Mouse (Mus musculus): ENCODE measurements at regions not wholly inside any gene's neighbourhood (a gene's known extent, or its start where the extent isn't known, plus 50 kb on each side); places are given as distances from the start of the nearest gene placed in this dataset.

DNA sequence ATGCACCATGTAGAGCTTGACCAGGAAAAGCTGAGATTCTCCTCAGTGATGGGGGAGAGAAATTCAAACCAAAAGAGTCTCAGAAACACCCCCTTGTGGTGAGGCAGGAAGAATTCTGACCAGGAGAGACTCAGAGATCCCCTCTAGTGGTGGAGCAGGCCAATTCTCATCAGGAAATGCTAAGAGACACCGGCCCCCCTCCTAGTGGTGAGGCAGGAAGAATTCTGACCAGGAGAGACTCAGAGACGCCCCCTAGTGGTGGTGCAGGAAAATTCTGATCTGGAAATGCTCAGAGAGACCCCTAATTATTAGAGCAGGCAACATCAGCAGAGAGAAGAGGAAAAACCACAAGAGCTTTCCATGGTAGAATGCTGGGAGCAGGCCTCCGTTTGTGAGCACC is 303.4 kb downstream of the Dcdc2c start:
- no peak overlapping the region for H3K9ac ChIP-seq (ENCODE audit: low read length)
- DNase-seq (ENCODE audit: low spot score) (no peak), ATAC-seq (replicated peaks; ENCODE audit: low FRiP score, low TSS enrichment, low read depth) (no peak)
- H3K9me3 ChIP-seq (ENCODE audit: control insufficient read depth, low read length), result no peaks in the 10 kb centered on the region
- no peak overlapping the region for H3K27ac ChIP-seq (ENCODE audit: low read depth)
- no peaks in the 10 kb centered on the region for H3K36me3 ChIP-seq (ENCODE audit: control insufficient read depth, insufficient read depth, low read length)
- H3K4me2 ChIP-seq (ENCODE audit: low read length), result no peak overlapping the region
- H3K4me3 ChIP-seq (ENCODE audit: low read depth, low read length), result no peak overlapping the region
- no peaks in the 10 kb centered on the region for H3K4me1 ChIP-seq (replicated peaks; ENCODE audit: control insufficient read depth, insufficient read depth, low read length)
- 60% methylated on average over 3 of the region's 3 CpGs for WGBS
- no peaks in the 10 kb centered on the region for H3K27me3 ChIP-seq (replicated peaks; ENCODE audit: control insufficient read depth, insufficient read depth, low read length)

DNA sequence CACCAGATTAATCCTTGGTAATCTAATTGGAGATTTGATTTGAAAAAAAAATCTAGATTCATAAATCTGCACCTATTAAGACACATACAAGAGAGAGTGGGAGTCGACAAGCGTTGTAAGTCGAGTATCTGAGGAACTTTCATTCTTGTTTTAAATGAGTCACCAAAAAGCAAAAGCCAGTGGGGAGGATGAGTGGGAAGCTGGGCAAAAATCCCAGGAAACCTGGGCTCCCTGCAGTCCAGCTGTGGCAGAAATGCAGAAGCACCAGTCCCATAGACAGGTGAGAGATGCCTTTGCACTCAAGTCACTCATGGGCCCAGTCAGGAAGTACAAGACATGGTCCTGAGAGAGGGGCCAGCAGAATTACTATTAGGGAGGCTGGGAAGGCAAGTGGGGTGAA is 303.9 kb downstream of the Dcdc2c start:
- no peak for DNase-seq (ENCODE audit: low spot score)
- H3K4me1 ChIP-seq (replicated peaks; ENCODE audit: control insufficient read depth, insufficient read depth, low read length), result no peaks in the 10 kb centered on the region
- 91% methylated on average over 3 of the region's 3 CpGs for WGBS
- no peak overlapping the region for H3K4me3 ChIP-seq (ENCODE audit: low read depth, low read length)
- H3K9me3 ChIP-seq (ENCODE audit: control insufficient read depth, low read length), result no peaks in the 10 kb centered on the region
- no peaks in the 10 kb centered on the region for H3K27me3 ChIP-seq (replicated peaks; ENCODE audit: control insufficient read depth, insufficient read depth, low read length)
- H3K27ac ChIP-seq (ENCODE audit: low read depth), result no peak overlapping the region
- H3K36me3 ChIP-seq (ENCODE audit: control insufficient read depth, insufficient read depth, low read length), result no peaks in the 10 kb centered on the region
- no peak for ATAC-seq (replicated peaks; ENCODE audit: low FRiP score, low TSS enrichment, low read depth)
- H3K9ac ChIP-seq (ENCODE audit: low read length), result no peak overlapping the region
- H3K4me2 ChIP-seq (ENCODE audit: low read length), result no peak overlapping the region

DNA sequence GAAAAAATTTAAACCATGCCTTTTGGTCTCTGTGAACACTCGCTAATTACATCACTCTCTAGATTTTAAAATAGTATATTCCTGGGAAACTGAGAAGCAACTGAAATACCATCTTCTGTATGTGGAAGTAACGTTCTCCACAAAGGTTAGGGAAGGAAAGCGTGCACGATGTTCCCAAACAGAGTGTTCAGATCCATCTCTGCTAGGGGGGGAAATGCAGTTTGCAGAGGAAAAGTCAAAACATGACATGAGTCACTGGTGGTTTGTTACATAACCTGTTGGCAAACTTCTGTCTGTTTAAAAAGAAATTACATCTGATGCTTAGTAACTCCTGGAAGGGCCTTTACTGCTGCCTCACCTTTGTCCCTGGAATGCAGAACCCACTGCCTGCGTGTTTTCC is 314.2 kb downstream of the Dcdc2c start:
- DNase-seq (ENCODE audit: low spot score) (no peak), ATAC-seq (replicated peaks; ENCODE audit: low FRiP score, low TSS enrichment, low read depth) (no peak)

DNA sequence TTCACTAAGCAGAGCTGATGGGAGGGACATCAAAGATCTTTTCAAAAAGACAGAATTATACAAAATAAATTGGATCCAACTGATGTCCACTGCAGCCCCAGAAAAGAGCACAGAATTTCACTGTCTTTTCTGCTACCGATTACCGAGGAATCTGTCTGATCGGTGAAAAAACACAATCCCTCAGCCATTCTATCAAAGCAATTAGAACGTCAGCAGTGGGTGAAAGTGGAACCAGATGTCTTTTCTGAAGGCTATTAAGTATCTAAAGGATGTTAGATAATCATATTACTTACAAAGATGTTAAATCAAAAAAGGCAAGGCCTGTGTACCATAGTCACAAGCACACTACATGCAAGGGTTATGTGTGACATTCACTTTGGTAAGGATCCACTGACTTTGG is 315.2 kb downstream of the Dcdc2c start:
- no peaks in the 10 kb centered on the region for H3K27me3 ChIP-seq (replicated peaks; ENCODE audit: control insufficient read depth, insufficient read depth, low read length)
- no peak overlapping the region for H3K27ac ChIP-seq (ENCODE audit: low read depth)
- no peaks in the 10 kb centered on the region for H3K9me3 ChIP-seq (ENCODE audit: control insufficient read depth, low read length)
- no peak for ATAC-seq (replicated peaks; ENCODE audit: low FRiP score, low TSS enrichment, low read depth)
- DNase-seq (ENCODE audit: low spot score), result no peak
- WGBS, result 67% methylated on average over 4 of the region's 4 CpGs
- H3K36me3 ChIP-seq (ENCODE audit: control insufficient read depth, insufficient read depth, low read length), result no peaks in the 10 kb centered on the region
- H3K4me3 ChIP-seq (ENCODE audit: low read depth, low read length), result no peak overlapping the region
- no peaks in the 10 kb centered on the region for H3K4me1 ChIP-seq (replicated peaks; ENCODE audit: control insufficient read depth, insufficient read depth, low read length)
- no peak overlapping the region for H3K4me2 ChIP-seq (ENCODE audit: low read length)
- no peak overlapping the region for H3K9ac ChIP-seq (ENCODE audit: low read length)

More for the DNA sequence above, 314.2 kb downstream of the Dcdc2c start:
- H3K9ac ChIP-seq (ENCODE audit: low read length), result no peak overlapping the region
- no peaks in the 10 kb centered on the region for H3K4me1 ChIP-seq (replicated peaks; ENCODE audit: control insufficient read depth, insufficient read depth, low read length)
- H3K27me3 ChIP-seq (replicated peaks; ENCODE audit: control insufficient read depth, insufficient read depth, low read length), result no peaks in the 10 kb centered on the region
- H3K27ac ChIP-seq (ENCODE audit: low read depth), result no peak overlapping the region
- no peak overlapping the region for H3K4me3 ChIP-seq (ENCODE audit: low read depth, low read length)
- H3K9me3 ChIP-seq (ENCODE audit: control insufficient read depth, low read length), result no peaks in the 10 kb centered on the region
- WGBS, result 81% methylated on average over 5 of the region's 5 CpGs
- H3K36me3 ChIP-seq (ENCODE audit: control insufficient read depth, insufficient read depth, low read length), result no peaks in the 10 kb centered on the region
- H3K4me2 ChIP-seq (ENCODE audit: low read length), result no peak overlapping the region

DNA sequence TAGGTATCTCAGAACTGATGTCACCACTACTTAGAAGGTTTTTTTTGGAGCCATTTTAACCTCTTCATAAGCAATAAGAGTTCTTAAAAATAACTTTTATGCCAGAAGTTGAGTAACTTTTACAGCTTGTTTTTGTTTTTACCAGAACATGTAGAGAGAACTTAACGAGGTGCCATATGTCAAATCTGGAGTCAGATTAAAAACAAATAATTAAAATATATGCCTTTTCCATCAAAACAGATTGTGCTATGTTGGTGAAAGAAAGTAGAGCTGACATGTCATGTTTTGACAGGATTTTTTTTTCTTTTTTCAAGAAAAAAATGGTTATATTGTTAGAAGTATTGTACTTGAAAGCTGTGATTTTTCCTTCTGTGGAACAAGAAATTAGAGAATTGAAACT is 349.4 kb downstream of the Dcdc2c start:
- Histone ChIP-seq H3K27me3 (replicated peaks; ENCODE audit: control insufficient read depth, insufficient read depth, low read length) (no peaks in the 10 kb centered on the region), H3K4me3 (ENCODE audit: low read depth, low read length) (no peak overlapping the region), H3K4me2 (ENCODE audit: low read length) (no peak overlapping the region), H3K9me3 (ENCODE audit: control insufficient read depth, low read length) (no peaks in the 10 kb centered on the region), H3K27ac (ENCODE audit: low read depth) (no peak overlapping the region), H3K36me3 (ENCODE audit: control insufficient read depth, insufficient read depth, low read length) (no peaks in the 10 kb centered on the region), H3K4me1 (replicated peaks; ENCODE audit: control insufficient read depth, insufficient read depth, low read length) (no peaks in the 10 kb centered on the region), H3K9ac (ENCODE audit: low read length) (no peak overlapping the region)
- WGBS, result 76% methylated on average over 1 of the region's 1 CpGs
- DNase-seq (ENCODE audit: low spot score) (no peak), ATAC-seq (replicated peaks; ENCODE audit: low FRiP score, low TSS enrichment, low read depth) (no peak)

DNA sequence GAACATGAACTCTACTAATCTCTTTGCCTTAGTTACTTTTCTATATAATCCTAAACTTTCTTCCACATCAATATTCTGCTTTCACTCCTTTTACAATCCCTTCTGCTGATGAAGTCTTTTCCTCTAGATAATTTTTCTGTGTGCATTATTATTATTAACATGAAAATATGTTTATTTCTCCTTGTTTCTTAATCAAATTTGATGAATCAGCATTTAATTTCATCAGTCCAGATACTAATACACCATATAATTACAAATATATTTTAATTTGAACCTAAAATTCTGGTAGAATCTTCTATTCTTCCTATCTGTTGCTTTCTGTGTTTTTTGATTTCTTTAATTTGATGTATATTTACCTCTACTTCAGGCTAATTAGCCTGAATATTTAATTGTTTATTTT is 365.5 kb downstream of the Dcdc2c start:
- no peak overlapping the region for H3K4me2 ChIP-seq (ENCODE audit: low read length)
- H3K4me3 ChIP-seq (ENCODE audit: low read depth, low read length), result no peak overlapping the region
- H3K9me3 ChIP-seq (ENCODE audit: control insufficient read depth, low read length), result peaks cover 6% of the 10 kb centered on the region; the same call in 1 of the 2 replicates
- no peak overlapping the region for H3K9ac ChIP-seq (ENCODE audit: low read length)
- no peaks in the 10 kb centered on the region for H3K4me1 ChIP-seq (replicated peaks; ENCODE audit: control insufficient read depth, insufficient read depth, low read length)
- ATAC-seq (replicated peaks; ENCODE audit: low FRiP score, low TSS enrichment, low read depth), result no peak
- no peak overlapping the region for H3K27ac ChIP-seq (ENCODE audit: low read depth)
- DNase-seq (ENCODE audit: low spot score), result no peak
- no peaks in the 10 kb centered on the region for H3K36me3 ChIP-seq (ENCODE audit: control insufficient read depth, insufficient read depth, low read length)
- H3K27me3 ChIP-seq (replicated peaks; ENCODE audit: control insufficient read depth, insufficient read depth, low read length), result no peaks in the 10 kb centered on the region

DNA sequence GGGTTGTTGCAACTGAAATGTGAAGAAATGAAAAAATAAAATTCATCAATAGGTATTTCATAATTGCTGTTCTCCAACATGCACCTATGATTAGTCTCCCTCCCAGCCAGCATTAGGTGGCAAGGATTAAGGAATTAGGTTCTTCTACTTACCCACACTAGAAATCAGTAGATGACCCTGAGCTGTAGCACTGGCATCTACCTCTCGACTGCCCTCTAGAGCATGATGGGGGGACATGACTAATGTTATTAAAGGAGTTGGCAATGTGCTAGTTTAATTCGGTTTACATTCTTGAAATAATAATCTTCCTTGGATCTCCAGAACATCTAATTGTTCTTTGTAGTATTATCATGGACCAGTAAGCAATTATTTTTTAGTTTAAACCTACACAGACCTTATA is 370.9 kb downstream of the Dcdc2c start:
- no peaks in the 10 kb centered on the region for H3K36me3 ChIP-seq (ENCODE audit: control insufficient read depth, insufficient read depth, low read length)
- ATAC-seq (replicated peaks; ENCODE audit: low FRiP score, low TSS enrichment, low read depth) (no peak), DNase-seq (ENCODE audit: low spot score) (no peak)
- no peaks in the 10 kb centered on the region for H3K4me1 ChIP-seq (replicated peaks; ENCODE audit: control insufficient read depth, insufficient read depth, low read length)
- 68% methylated on average over 2 of the region's 2 CpGs for WGBS
- no peaks in the 10 kb centered on the region for H3K9me3 ChIP-seq (ENCODE audit: control insufficient read depth, low read length)
- H3K4me2 ChIP-seq (ENCODE audit: low read length), result no peak overlapping the region
- H3K4me3 ChIP-seq (ENCODE audit: low read depth, low read length), result no peak overlapping the region
- no peak overlapping the region for H3K9ac ChIP-seq (ENCODE audit: low read length)
- H3K27me3 ChIP-seq (replicated peaks; ENCODE audit: control insufficient read depth, insufficient read depth, low read length), result no peaks in the 10 kb centered on the region
- no peak overlapping the region for H3K27ac ChIP-seq (ENCODE audit: low read depth)

DNA sequence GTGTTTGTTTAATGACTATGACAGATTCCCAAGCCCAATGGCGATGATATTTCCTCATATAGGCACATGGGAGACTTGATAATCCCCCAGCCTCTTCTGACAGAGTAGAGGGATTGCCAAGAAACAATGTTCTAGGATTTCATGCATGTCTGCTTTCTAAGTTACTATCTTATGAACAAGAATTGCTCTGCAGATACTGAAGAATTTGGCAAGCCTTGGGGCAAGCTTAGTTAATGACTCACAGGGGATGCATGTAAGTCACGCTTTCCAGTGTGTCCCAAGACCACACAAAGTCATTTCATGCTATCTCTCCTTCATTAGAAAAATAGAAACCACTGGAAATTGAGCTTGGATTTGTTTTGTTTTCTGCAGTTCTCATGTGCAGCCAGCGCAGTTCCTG is 376.2 kb downstream of the Dcdc2c start:
- H3K27ac ChIP-seq (ENCODE audit: low read depth), result no peak overlapping the region
- H3K9me3 ChIP-seq (ENCODE audit: control insufficient read depth, low read length), result no peaks in the 10 kb centered on the region
- no peak overlapping the region for H3K4me3 ChIP-seq (ENCODE audit: low read depth, low read length)
- no peak overlapping the region for H3K9ac ChIP-seq (ENCODE audit: low read length)
- no peak overlapping the region for H3K4me2 ChIP-seq (ENCODE audit: low read length)
- H3K27me3 ChIP-seq (replicated peaks; ENCODE audit: control insufficient read depth, insufficient read depth, low read length), result no peaks in the 10 kb centered on the region
- WGBS, result 70% methylated on average over 3 of the region's 3 CpGs
- ATAC-seq (replicated peaks; ENCODE audit: low FRiP score, low TSS enrichment, low read depth) (no peak), DNase-seq (ENCODE audit: low spot score) (no peak)
- H3K4me1 ChIP-seq (replicated peaks; ENCODE audit: control insufficient read depth, insufficient read depth, low read length), result no peaks in the 10 kb centered on the region
- no peaks in the 10 kb centered on the region for H3K36me3 ChIP-seq (ENCODE audit: control insufficient read depth, insufficient read depth, low read length)

DNA sequence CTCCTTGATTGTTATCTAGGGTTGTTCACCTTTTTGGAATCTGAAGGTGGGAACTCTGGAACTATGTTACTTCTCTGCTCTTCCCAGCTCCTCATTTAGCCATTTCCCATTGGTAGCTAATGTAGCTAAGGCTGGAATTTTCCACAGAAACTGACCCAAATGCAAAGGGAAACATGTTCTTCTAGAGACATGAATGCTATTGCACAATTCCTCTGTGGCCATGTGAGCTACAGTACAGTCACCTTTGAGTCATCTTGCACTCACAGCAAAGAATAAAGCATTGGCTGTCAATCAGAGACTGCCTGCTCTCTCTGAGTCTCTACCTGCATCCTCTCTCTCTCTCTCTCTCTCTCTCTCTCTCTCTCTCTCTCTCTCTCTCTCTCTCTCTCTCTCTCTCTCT is 378.1 kb downstream of the Dcdc2c start:
- no peak overlapping the region for H3K4me3 ChIP-seq (ENCODE audit: low read depth, low read length)
- H3K9ac ChIP-seq (ENCODE audit: low read length), result no peak overlapping the region
- no peaks in the 10 kb centered on the region for H3K4me1 ChIP-seq (replicated peaks; ENCODE audit: control insufficient read depth, insufficient read depth, low read length)
- H3K4me2 ChIP-seq (ENCODE audit: low read length), result no peak overlapping the region
- no peaks in the 10 kb centered on the region for H3K36me3 ChIP-seq (ENCODE audit: control insufficient read depth, insufficient read depth, low read length)
- ATAC-seq (replicated peaks; ENCODE audit: low FRiP score, low TSS enrichment, low read depth) (no peak), DNase-seq (ENCODE audit: low spot score) (no peak)
- no peaks in the 10 kb centered on the region for H3K9me3 ChIP-seq (ENCODE audit: control insufficient read depth, low read length)
- no peaks in the 10 kb centered on the region for H3K27me3 ChIP-seq (replicated peaks; ENCODE audit: control insufficient read depth, insufficient read depth, low read length)
- no peak overlapping the region for H3K27ac ChIP-seq (ENCODE audit: low read depth)

Measured in intestine, embryonic 14.5 days (tissue).